Mouse (Mus musculus) CH12.LX (cell line): ENCODE results near the gene Defb13.

Experiments used
- BHLHE40 ChIP-seq: IDR thresholded peaks from 2 replicates; pipeline ENCODE4 v1.6.1; 2011; ENCODE audit warnings: mild to moderate bottlenecking, low read depth, low read length, improper control_type of control experiment
- CTCF ChIP-seq, 2 experiments: IDR thresholded peaks in 1 of 2; conservative IDR thresholded peaks in 1 of 2; 2 replicates each; pipeline ENCODE4 v1.5.1; 2011 to 2012; ENCODE audit warnings: low read depth in 2 of 2, low read length in 2 of 2, improper control_type of control experiment in 1 of 2, inconsistent platforms in 1 of 2, mild to moderate bottlenecking in 1 of 2, moderate library complexity in 1 of 2
- POLR2A ChIP-seq: IDR thresholded peaks from 2 replicates; pipeline ENCODE4 v1.6.1; 2011; ENCODE audit warnings: low read depth, mild to moderate bottlenecking, improper control_type of control experiment, low read length

GRCm38 (mm10) chr8:21915625-21916024 lies 30.9 kb upstream of the Defb13 start:
- no peak for TF ChIP-seq CTCF (conservative IDR thresholded peaks at IDR 0.05 in 1 of 2, IDR thresholded peaks at IDR 0.05 in 1 of 2; ENCODE audit: low read depth in 2 of 2, low read length in 2 of 2)
- TF ChIP-seq POLR2A, result no peak
- no peak for TF ChIP-seq BHLHE40
